29 mouse cellular contexts compared by ENCODE assay signal in genomic region chr1:52916655-52917054, GRCm38 (mm10).
DNase-seq lines count a peak whose midpoint lies in the region; ATAC-seq and TF ChIP-seq lines count a peak whose summit lies in the region.
"Had no signal": no experiment of that assay in that cellular context is flagged by ENCODE, and none has a peak within 500 bp of the region (broad histone marks: within the 10 kb centered on the region; RNA-seq: fewer than 3 reads in every experiment).

No protein-coding gene starts in this region.

- 55% methylated on average over 2 of the region's 2 CpGs for WGBS in liver, embryonic 12.5 days (ENCODE audit: insufficient replicate concordance)
- 62% methylated on average over 2 of the region's 2 CpGs for WGBS in liver, postnatal 0 days (ENCODE audit: insufficient replicate concordance)

- TF ChIP-seq CTCF in MEL (IDR thresholded peaks at IDR 0.05 in 2 of 3, conservative IDR thresholded peaks at IDR 0.05 in 1 of 3; ENCODE audit: control insufficient read depth in 1 of 3, insufficient read depth in 1 of 3, low read depth in 2 of 3, low read length in 3 of 3, poor library complexity in 1 of 3, severe bottlenecking in 1 of 3): no peak
- TF ChIP-seq CTCF in liver, postnatal 0 days (IDR thresholded peaks at IDR 0.05; ENCODE audit: low read depth): no peak

- no peaks in the 10 kb centered on the region for H3K4me1 ChIP-seq in MEL (ENCODE audit: control insufficient read depth in 1 of 2, insufficient read depth in 2 of 2, low read length in 2 of 2)
- H3K4me1 ChIP-seq in liver, embryonic 12.5 days: no peaks in the 10 kb centered on the region
- H3K4me1 ChIP-seq in liver, postnatal 0 days (ENCODE audit: insufficient read depth): no peaks in the 10 kb centered on the region
- H3K4me1 ChIP-seq: embryonic facial prominence, embryonic 13.5 days; forebrain, embryonic 15.5 days; heart, embryonic 13.5 days; midbrain, embryonic 13.5 days; neural tube, embryonic 15.5 days; stomach, embryonic 15.5 days had no signal

- no peak for TF ChIP-seq POLR2A in MEL (IDR thresholded peaks at IDR 0.05; ENCODE audit: control insufficient read depth in 1 of 2, insufficient read depth in 1 of 2, low read depth in 1 of 2, low read length in 2 of 2, poor library complexity in 1 of 2)

- ATAC-seq in frontal cortex, adult (ENCODE audit: low TSS enrichment): peak; percentile 55; the same call in 1 of the 2 replicates
- peak; percentile 74 for ATAC-seq in liver, embryonic 12.5 days
- peak; percentile 45; the same call in 1 of the 2 replicates for ATAC-seq in liver, postnatal 0 days
- ATAC-seq: forebrain, embryonic 15.5 days; midbrain, embryonic 13.5 days had no signal

- H3K9me3 ChIP-seq in MEL (replicated peaks; ENCODE audit: insufficient read depth, low read length): no peaks in the 10 kb centered on the region
- H3K9me3 ChIP-seq in liver, embryonic 12.5 days (replicated peaks): no peaks in the 10 kb centered on the region
- H3K9me3 ChIP-seq in liver, postnatal 0 days (ENCODE audit: low read length): no peaks in the 10 kb centered on the region
- H3K9me3 ChIP-seq: embryonic facial prominence, embryonic 13.5 days; forebrain, embryonic 15.5 days; heart, embryonic 13.5 days; megakaryocyte, embryonic 14.5 days; midbrain, embryonic 13.5 days; neural tube, embryonic 15.5 days; stomach, embryonic 15.5 days had no signal

- no peaks in the 10 kb centered on the region for H3K36me3 ChIP-seq in MEL (ENCODE audit: control insufficient read depth in 1 of 2, insufficient read depth in 2 of 2, low read length in 2 of 2)
- H3K36me3 ChIP-seq in liver, embryonic 12.5 days: no peaks in the 10 kb centered on the region
- H3K36me3 ChIP-seq in liver, postnatal 0 days (replicated peaks; ENCODE audit: insufficient read depth, low read length): no peaks in the 10 kb centered on the region
- H3K36me3 ChIP-seq: embryonic facial prominence, embryonic 13.5 days; forebrain, embryonic 15.5 days; neural tube, embryonic 15.5 days; stomach, embryonic 15.5 days had no signal

- H3K27ac ChIP-seq in MEL (ENCODE audit: control insufficient read depth, low read depth, low read length): no peak overlapping the region
- H3K27ac ChIP-seq in liver, embryonic 12.5 days: no peak overlapping the region
- no peak overlapping the region for H3K27ac ChIP-seq in liver, postnatal 0 days (ENCODE audit: low read depth)
- H3K27ac ChIP-seq: embryonic facial prominence, embryonic 13.5 days; forebrain, embryonic 15.5 days; heart, adult 2 months; heart, embryonic 13.5 days; hindbrain, embryonic 14.5 days; layer of hippocampus, adult 2 months; midbrain, embryonic 13.5 days; neural tube, embryonic 15.5 days; stomach, embryonic 15.5 days had no signal

- no peak for TF ChIP-seq EP300 in MEL (IDR thresholded peaks at IDR 0.05; ENCODE audit: low read depth in 1 of 2, low read length in 2 of 2)
- TF ChIP-seq EP300 in liver, postnatal 0 days (IDR thresholded peaks at IDR 0.05; ENCODE audit: low read depth): no peak

- H3K4me3 ChIP-seq in MEL (ENCODE audit: control insufficient read depth in 1 of 2, insufficient read depth in 1 of 2, low read depth in 2 of 2, low read length in 2 of 2): no peak overlapping the region
- no peak overlapping the region for H3K4me3 ChIP-seq in liver, embryonic 12.5 days
- H3K4me3 ChIP-seq in liver, postnatal 0 days (ENCODE audit: low read depth, low read length): no peak overlapping the region
- H3K4me3 ChIP-seq: embryonic facial prominence, embryonic 13.5 days; erythroblast, embryonic 14.5 days; forebrain, embryonic 15.5 days; heart, adult 2 months; heart, embryonic 13.5 days; layer of hippocampus, adult 2 months; megakaryocyte, embryonic 14.5 days; midbrain, embryonic 13.5 days; neural tube, embryonic 15.5 days; stomach, embryonic 15.5 days had no signal

- H3K27me3 ChIP-seq in MEL (ENCODE audit: control insufficient read depth in 1 of 2, insufficient read depth in 2 of 2, low read length in 2 of 2): no peaks in the 10 kb centered on the region
- no peaks in the 10 kb centered on the region for H3K27me3 ChIP-seq in liver, embryonic 12.5 days (replicated peaks)
- H3K27me3 ChIP-seq in liver, postnatal 0 days (ENCODE audit: insufficient read depth, low read length): no peaks in the 10 kb centered on the region
- H3K27me3 ChIP-seq: embryonic facial prominence, embryonic 13.5 days; forebrain, embryonic 15.5 days; heart, embryonic 13.5 days; megakaryocyte, embryonic 14.5 days; midbrain, embryonic 13.5 days; neural tube, embryonic 15.5 days; stomach, embryonic 15.5 days had no signal

- H3K9ac ChIP-seq in MEL (ENCODE audit: control insufficient read depth, low read depth, low read length, poor library complexity, severe bottlenecking): no peak overlapping the region
- H3K9ac ChIP-seq in liver, embryonic 12.5 days: no peak overlapping the region
- no peak overlapping the region for H3K9ac ChIP-seq in liver, postnatal 0 days (replicated peaks)
- H3K9ac ChIP-seq: embryonic facial prominence, embryonic 13.5 days; forebrain, embryonic 15.5 days; heart, embryonic 13.5 days; hindbrain, embryonic 14.5 days; midbrain, embryonic 13.5 days; neural tube, embryonic 15.5 days; stomach, embryonic 15.5 days had no signal

- no peak overlapping the region for H3K4me2 ChIP-seq in liver, embryonic 12.5 days
- no peak overlapping the region for H3K4me2 ChIP-seq in liver, postnatal 0 days (ENCODE audit: low read depth, low read length)
- H3K4me2 ChIP-seq: embryonic facial prominence, embryonic 13.5 days; forebrain, embryonic 15.5 days; heart, embryonic 13.5 days; hindbrain, embryonic 14.5 days; midbrain, embryonic 13.5 days; neural tube, embryonic 15.5 days; stomach, embryonic 15.5 days had no signal

- intact Hi-C loops in left cerebral cortex, postnatal 4 days (cut with DNase I): no loop called here

- TF ChIP-seq RAD21 in MEL (IDR thresholded peaks at IDR 0.05; ENCODE audit: low read depth, low read length): no peak

- H3K79me2 ChIP-seq in MEL (ENCODE audit: control insufficient read depth, insufficient read depth, low read length, poor library complexity): no peaks in the 10 kb centered on the region

- no peak for DNase-seq in frontal cortex, adult 2 months (ENCODE audit: extremely low spot score in 1 of 2, low spot score in 1 of 2)
- peak; percentile 7 for DNase-seq in MEL (ENCODE audit: low read depth, low spot score)
- DNase-seq in liver, postnatal 0 days: no peak
- DNase-seq in cerebellum, postnatal 10 days: no peak
- no peak for DNase-seq in urinary bladder, postnatal 25 days (ENCODE audit: low spot score)
- DNase-seq in left cerebral cortex, postnatal 4 days: no peak
- DNase-seq: adrenal gland, postnatal 10 days; cerebellum, adult 11 months; cerebellum, adult 9-10 months; heart, adult 2 months; heart, postnatal 10 days; kidney, adult 2 months; kidney, postnatal 36 days; lung, postnatal 36 days; retina, postnatal 1 day; right cerebral cortex, postnatal 25 days; thymus, postnatal 14 days had no signal

TF ChIP-seq in MEL, 35 proteins besides CTCF, POLR2A, EP300 and RAD21:
- no peak for TF ChIP-seq MXI1 (IDR thresholded peaks at IDR 0.05; ENCODE audit: low read depth, low read length)
